13 mouse cellular contexts compared by ENCODE assay signal in the genomic region with DNA sequence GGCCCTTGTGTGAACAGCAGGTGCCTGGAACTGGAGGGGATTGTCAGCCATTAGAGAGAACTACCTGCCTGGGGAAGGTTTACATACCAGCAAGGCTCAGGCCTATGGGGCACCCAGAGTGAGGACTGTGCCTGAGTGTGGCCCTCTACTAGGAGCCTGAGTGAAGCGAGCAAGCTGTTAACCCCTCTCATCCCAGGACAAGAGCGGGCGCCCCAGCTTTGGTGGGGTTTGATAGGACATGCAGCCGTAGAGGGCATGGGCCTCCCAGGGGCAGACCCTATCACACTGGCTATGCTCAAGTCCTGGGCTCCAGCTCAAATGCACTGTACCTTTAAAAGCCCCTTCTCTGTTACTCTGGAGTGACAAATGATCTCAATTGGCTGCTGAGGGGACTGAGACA. TPM values are rescaled to one million over a fixed set of nuclear protein-coding genes. Genes with fewer than 3 reads are reported as not detected.
DNase-seq lines count a peak whose midpoint lies in the region; ATAC-seq and TF ChIP-seq lines count a peak whose summit lies in the region.
"Had no signal": no experiment of that assay in that cellular context is flagged by ENCODE, and none has a peak within 500 bp of the region (broad histone marks: within the 10 kb centered on the region; RNA-seq: fewer than 3 reads in every experiment).

No protein-coding gene starts in this region.

- H3K4me1 ChIP-seq in heart, adult 2 months (ENCODE audit: control insufficient read depth, insufficient read depth, low read length): peaks cover 21% of the 10 kb centered on the region
- H3K4me1 ChIP-seq in liver, embryonic 11.5 days (replicated peaks; ENCODE audit: control insufficient read depth, insufficient read depth, low read length): peaks cover 20% of the 10 kb centered on the region
- peaks cover 22% of the 10 kb centered on the region for H3K4me1 ChIP-seq in liver, embryonic 12.5 days
- peaks cover 44% of the 10 kb centered on the region for H3K4me1 ChIP-seq in embryonic fibroblast, embryonic 13.5 days (ENCODE audit: control insufficient read depth, insufficient read depth, low read length)
- peaks cover 76% of the 10 kb centered on the region for H3K4me1 ChIP-seq in limb, embryonic 14.5 days (ENCODE audit: control insufficient read depth, insufficient read depth, low read length)

- no peak for TF ChIP-seq EP300 in heart, adult 2 months (IDR thresholded peaks at IDR 0.05; ENCODE audit: insufficient read depth, low read depth, low read length)

- 81% methylated on average over 4 of the region's 4 CpGs for WGBS in heart, adult 2 months
- WGBS in liver, embryonic 11.5 days: 76% methylated on average over 4 of the region's 4 CpGs
- 76% methylated on average over 4 of the region's 4 CpGs for WGBS in liver, embryonic 12.5 days (ENCODE audit: insufficient replicate concordance)
- 70% methylated on average over 4 of the region's 4 CpGs for WGBS in limb, embryonic 14.5 days

- H3K36me3 ChIP-seq in heart, adult 2 months (ENCODE audit: control insufficient read depth, insufficient read depth, low read length): no peaks in the 10 kb centered on the region
- peaks cover 17% of the 10 kb centered on the region for H3K36me3 ChIP-seq in liver, embryonic 11.5 days (ENCODE audit: control insufficient read depth, insufficient read depth, low read length)
- peaks cover 51% of the 10 kb centered on the region for H3K36me3 ChIP-seq in liver, embryonic 12.5 days
- peaks cover 70% of the 10 kb centered on the region for H3K36me3 ChIP-seq in limb, embryonic 14.5 days (ENCODE audit: control insufficient read depth, insufficient read depth, low read length)
- H3K36me3 ChIP-seq: midbrain, embryonic 15.5 days had no signal

- intact Hi-C loops in heart, adult 2 months (cut with DNase I): no loop called here
- intact Hi-C loops in heart, postnatal 14 days (cut with DNase I): no loop called here

- no peak overlapping the region for H3K4me3 ChIP-seq in heart, adult 2 months
- H3K4me3 ChIP-seq in liver, embryonic 11.5 days (ENCODE audit: low read depth, low read length): no peak overlapping the region
- no peak overlapping the region for H3K4me3 ChIP-seq in liver, embryonic 12.5 days
- no peak overlapping the region for H3K4me3 ChIP-seq in embryonic fibroblast, embryonic 13.5 days (ENCODE audit: insufficient read depth, low read length)
- no peak overlapping the region for H3K4me3 ChIP-seq in limb, embryonic 14.5 days (replicated peaks; ENCODE audit: low read length)
- H3K4me3 ChIP-seq: left cerebral cortex, adult 2 months; midbrain, embryonic 15.5 days had no signal

- H3K9me3 ChIP-seq in liver, embryonic 11.5 days (ENCODE audit: control insufficient read depth, low read length): no peaks in the 10 kb centered on the region
- no peaks in the 10 kb centered on the region for H3K9me3 ChIP-seq in liver, embryonic 12.5 days (replicated peaks)
- no peaks in the 10 kb centered on the region for H3K9me3 ChIP-seq in limb, embryonic 14.5 days (ENCODE audit: control insufficient read depth, low read length)
- H3K9me3 ChIP-seq: midbrain, embryonic 15.5 days had no signal

- TF ChIP-seq CTCF in heart, adult 2 months (IDR thresholded peaks at IDR 0.05): no peak
- no peak for TF ChIP-seq CTCF in embryonic fibroblast, embryonic 13.5 days (IDR thresholded peaks at IDR 0.05; ENCODE audit: borderline replicate concordance, insufficient read depth, low read length)

- peak overlapping the region; percentile 68 for H3K27ac ChIP-seq in heart, adult 2 months
- H3K27ac ChIP-seq in liver, embryonic 11.5 days (ENCODE audit: low read depth, low read length): no peak overlapping the region
- no peak overlapping the region for H3K27ac ChIP-seq in liver, embryonic 12.5 days
- H3K27ac ChIP-seq in embryonic fibroblast, embryonic 13.5 days (ENCODE audit: insufficient read depth, low read length): peak overlapping the region; percentile 83
- H3K27ac ChIP-seq in limb, embryonic 14.5 days (replicated peaks; ENCODE audit: low read depth, low read length): peak overlapping the region; percentile 35
- H3K27ac ChIP-seq: left cerebral cortex, adult 2 months; midbrain, embryonic 15.5 days had no signal

- no peak for DNase-seq in heart, adult 2 months
- no peak for DNase-seq in heart, postnatal 14 days
- DNase-seq in liver, embryonic 11.5 days (ENCODE audit: low spot score): no peak
- no peak for DNase-seq in limb, embryonic 14.5 days (ENCODE audit: low spot score)
- DNase-seq in layer of hippocampus, adult 18-20 months (ENCODE audit: low spot score in 2 of 2): no peak
- no peak for DNase-seq in adipocyte (ENCODE audit: low spot score)
- DNase-seq: B cell, adult 2 months; cerebellum, adult 8-10 months; thymus, postnatal 4 days had no signal

- no peak overlapping the region for H3K4me2 ChIP-seq in liver, embryonic 11.5 days
- H3K4me2 ChIP-seq in liver, embryonic 12.5 days: no peak overlapping the region
- H3K4me2 ChIP-seq in limb, embryonic 14.5 days (replicated peaks; ENCODE audit: low read depth, low read length, severe bottlenecking): peak overlapping the region; percentile 16; the same call in 1 of the 2 replicates
- H3K4me2 ChIP-seq: midbrain, embryonic 15.5 days had no signal

- H3K9ac ChIP-seq in heart, adult 2 months (ENCODE audit: low read depth, low read length): no peak overlapping the region
- 0 out of 2 replicates have a peak overlapping the region, but pooled peaks have one; percentile 13 for H3K9ac ChIP-seq in liver, embryonic 11.5 days (ENCODE audit: low read depth, low read length)
- no peak overlapping the region for H3K9ac ChIP-seq in liver, embryonic 12.5 days
- no peak overlapping the region for H3K9ac ChIP-seq in limb, embryonic 14.5 days (ENCODE audit: low read depth, low read length, severe bottlenecking)
- H3K9ac ChIP-seq: midbrain, embryonic 15.5 days had no signal

- H3K79me2 ChIP-seq in heart, adult 2 months (replicated peaks; ENCODE audit: control insufficient read depth, insufficient read depth, low read length): peaks cover 3% of the 10 kb centered on the region

- TF ChIP-seq POLR2A in heart, adult 2 months (IDR thresholded peaks at IDR 0.05; ENCODE audit: insufficient read depth, low read depth, low read length): no peak
- no peak for TF ChIP-seq POLR2A in embryonic fibroblast, embryonic 13.5 days (IDR thresholded peaks at IDR 0.05; ENCODE audit: low read depth, low read length)
- no peak for TF ChIP-seq POLR2A in limb, embryonic 14.5 days (IDR thresholded peaks at IDR 0.05; ENCODE audit: borderline replicate concordance, extremely low read depth, insufficient read depth, insufficient read length)

- no peak for ATAC-seq in liver, embryonic 11.5 days (replicated peaks; ENCODE audit: low FRiP score)
- ATAC-seq in liver, embryonic 12.5 days: no peak
- ATAC-seq in limb, embryonic 14.5 days (ENCODE audit: low FRiP score, low read depth): no peak
- ATAC-seq: midbrain, embryonic 15.5 days had no signal

- no peaks in the 10 kb centered on the region for H3K27me3 ChIP-seq in heart, adult 2 months (ENCODE audit: control insufficient read depth, insufficient read depth, low read length)
- H3K27me3 ChIP-seq in liver, embryonic 11.5 days (replicated peaks; ENCODE audit: control insufficient read depth, insufficient read depth, low read length): no peaks in the 10 kb centered on the region
- H3K27me3 ChIP-seq in liver, embryonic 12.5 days (replicated peaks): no peaks in the 10 kb centered on the region
- no peaks in the 10 kb centered on the region for H3K27me3 ChIP-seq in limb, embryonic 14.5 days (ENCODE audit: control insufficient read depth, insufficient read depth, low read length)
- H3K27me3 ChIP-seq: midbrain, embryonic 15.5 days had no signal

RNA-seq across cellular contexts. Expression of gene Dnaja3, which starts 7.0 kb away (rescaled TPM):
- 100 to 1,000 TPM; 138 to 150 TPM for total RNA-seq in heart, adult 2 months (2021)
- 80.8 and 104 TPM in 2 replicates for polyA plus RNA-seq in heart, adult 2 months (2012; rRNA removed)
- 100 to 1,000 TPM; 121 to 123 TPM for total RNA-seq in heart, postnatal 14 days (2021)
- polyA plus RNA-seq in liver, embryonic 11.5 days (2014; fragmentation: Nextera tagmentation; extraction: Ambion mirVana): 104 and 111 TPM in 2 replicates
- 69.2 and 74.2 TPM in 2 replicates for polyA plus RNA-seq in liver, embryonic 12.5 days (2016; fragmentation: Nextera tagmentation; extraction: Ambion mirVana)
- polyA plus RNA-seq in embryonic fibroblast, embryonic 13.5 days (2011; ENCODE audit: insufficient read length, low read depth, missing spikeins): 39.7 and 47.6 TPM in 2 replicates
- polyA plus RNA-seq in limb, embryonic 14.5 days (2012; rRNA removed): 27.0 and 30.2 TPM in 2 replicates
- 52.4 and 54.7 TPM in 2 replicates for polyA plus RNA-seq in limb, embryonic 14.5 days (2014; fragmentation: Nextera tagmentation; extraction: Ambion mirVana)
- 10 to 100 TPM; 66.1 to 66.9 TPM for total RNA-seq in layer of hippocampus, adult 18-20 months (2021)

RNA-seq across cellular contexts. Expression of gene Vasn, which starts 7.1 kb away (rescaled TPM):
- total RNA-seq in heart, adult 2 months (2021): 10 to 100 TPM in 1 of 2 experiments, 1 to 10 TPM in 1; 9.2 to 10.5 TPM
- 23.9 and 24.2 TPM in 2 replicates for polyA plus RNA-seq in heart, adult 2 months (2012; rRNA removed)
- 10 to 100 TPM; 12.1 to 14.7 TPM for total RNA-seq in heart, postnatal 14 days (2021)
- polyA plus RNA-seq in liver, embryonic 11.5 days (2014; fragmentation: Nextera tagmentation; extraction: Ambion mirVana): 9.3 and 9.4 TPM in 2 replicates
- polyA plus RNA-seq in liver, embryonic 12.5 days (2016; fragmentation: Nextera tagmentation; extraction: Ambion mirVana): 4.7 and 5.0 TPM in 2 replicates
- 72.1 and 79.5 TPM in 2 replicates for polyA plus RNA-seq in embryonic fibroblast, embryonic 13.5 days (2011; ENCODE audit: insufficient read length, low read depth, missing spikeins)
- 75.7 and 117 TPM in 2 replicates for polyA plus RNA-seq in limb, embryonic 14.5 days (2012; rRNA removed)
- polyA plus RNA-seq in limb, embryonic 14.5 days (2014; fragmentation: Nextera tagmentation; extraction: Ambion mirVana): 35.7 and 36.8 TPM in 2 replicates
- 1 to 10 TPM; 4.5 to 5.3 TPM for total RNA-seq in layer of hippocampus, adult 18-20 months (2021)

RNA-seq across cellular contexts. Expression of gene Pam16, which starts 22.0 kb away (rescaled TPM):
- 100 to 1,000 TPM; 119 to 165 TPM for total RNA-seq in heart, adult 2 months (2021)
- polyA plus RNA-seq in heart, adult 2 months (2012; rRNA removed): 36.3 and 39.4 TPM in 2 replicates
- total RNA-seq in heart, postnatal 14 days (2021): 100 to 1,000 TPM; 119 to 137 TPM
- 110 and 116 TPM in 2 replicates for polyA plus RNA-seq in liver, embryonic 11.5 days (2014; fragmentation: Nextera tagmentation; extraction: Ambion mirVana)
- polyA plus RNA-seq in liver, embryonic 12.5 days (2016; fragmentation: Nextera tagmentation; extraction: Ambion mirVana): 76.2 and 81.9 TPM in 2 replicates
- 30.5 and 33.1 TPM in 2 replicates for polyA plus RNA-seq in embryonic fibroblast, embryonic 13.5 days (2011; ENCODE audit: insufficient read length, low read depth, missing spikeins)
- 72.7 and 80.1 TPM in 2 replicates for polyA plus RNA-seq in limb, embryonic 14.5 days (2012; rRNA removed)
- polyA plus RNA-seq in limb, embryonic 14.5 days (2014; fragmentation: Nextera tagmentation; extraction: Ambion mirVana): 92.5 and 94.1 TPM in 2 replicates
- total RNA-seq in layer of hippocampus, adult 18-20 months (2021): 10 to 100 TPM; 79.8 to 81.0 TPM

RNA-seq across cellular contexts. Expression of gene Coro7, which starts 32.7 kb away (rescaled TPM):
- 10 to 100 TPM; 14.6 to 15.9 TPM for total RNA-seq in heart, adult 2 months (2021)
- 20.8 and 22.8 TPM in 2 replicates for polyA plus RNA-seq in heart, adult 2 months (2012; rRNA removed)
- 10 to 100 TPM; 20.6 to 20.7 TPM for total RNA-seq in heart, postnatal 14 days (2021)
- polyA plus RNA-seq in liver, embryonic 11.5 days (2014; fragmentation: Nextera tagmentation; extraction: Ambion mirVana): 17.4 and 18.7 TPM in 2 replicates
- polyA plus RNA-seq in liver, embryonic 12.5 days (2016; fragmentation: Nextera tagmentation; extraction: Ambion mirVana): 11.3 and 11.9 TPM in 2 replicates
- 17.7 and 23.3 TPM in 2 replicates for polyA plus RNA-seq in embryonic fibroblast, embryonic 13.5 days (2011; ENCODE audit: insufficient read length, low read depth, missing spikeins)
- polyA plus RNA-seq in limb, embryonic 14.5 days (2012; rRNA removed): 40.8 and 51.1 TPM in 2 replicates
- polyA plus RNA-seq in limb, embryonic 14.5 days (2014; fragmentation: Nextera tagmentation; extraction: Ambion mirVana): 15.0 and 16.0 TPM in 2 replicates
- 10 to 100 TPM; 79.0 to 95.7 TPM for total RNA-seq in layer of hippocampus, adult 18-20 months (2021)

RNA-seq across cellular contexts. Expression of gene Glis2, which starts 52.3 kb away (rescaled TPM):
- 10 to 100 TPM; 10.0 to 11.1 TPM for total RNA-seq in heart, adult 2 months (2021)
- 17.3 and 23.8 TPM in 2 replicates for polyA plus RNA-seq in heart, adult 2 months (2012; rRNA removed)
- total RNA-seq in heart, postnatal 14 days (2021): 10 to 100 TPM; 20.8 to 23.0 TPM
- 10.8 and 11.7 TPM in 2 replicates for polyA plus RNA-seq in liver, embryonic 11.5 days (2014; fragmentation: Nextera tagmentation; extraction: Ambion mirVana)
- polyA plus RNA-seq in liver, embryonic 12.5 days (2016; fragmentation: Nextera tagmentation; extraction: Ambion mirVana): 6.1 and 7.3 TPM in 2 replicates
- polyA plus RNA-seq in embryonic fibroblast, embryonic 13.5 days (2011; ENCODE audit: insufficient read length, low read depth, missing spikeins): 52.2 and 64.0 TPM in 2 replicates
- polyA plus RNA-seq in limb, embryonic 14.5 days (2012; rRNA removed): 83.8 and 110 TPM in 2 replicates
- 45.9 and 53.3 TPM in 2 replicates for polyA plus RNA-seq in limb, embryonic 14.5 days (2014; fragmentation: Nextera tagmentation; extraction: Ambion mirVana)
- total RNA-seq in layer of hippocampus, adult 18-20 months (2021): 10 to 100 TPM in 1 of 2 experiments, 1 to 10 TPM in 1; 9.8 to 15.4 TPM

Comparison
In these comparisons a context has a peak if more than half of its experiments do, and no peak if none do; other contexts are left out.
1. H3K27ac ChIP-seq: peak in heart, adult 2 months (single experiment), embryonic fibroblast, embryonic 13.5 days (single experiment) and limb, embryonic 14.5 days (single experiment); none in liver, embryonic 11.5 days (single experiment) and liver, embryonic 12.5 days (single experiment).